Mouse (Mus musculus) E14TG2a.4 (cell line): ENCODE data around the gene Rexo1.
A peak's percentile ranks its signal among the peaks of the same experiment; 100 is the strongest.

Experiments
- H3K27me3 ChIP-seq: 2 replicates; pipeline ENCODE4 v1.6.1; 2014; ENCODE audit warnings: low read length, control low read depth; ENCODE audit not compliant: insufficient read depth
- H3K36me3 ChIP-seq: 2 replicates; pipeline ENCODE4 v1.6.1; 2014; ENCODE audit warnings: low read length, control low read depth; ENCODE audit not compliant: insufficient read depth
- H3K4me1 ChIP-seq: replicated peaks from 2 replicates; pipeline ENCODE4 v1.6.1; 2014; ENCODE audit warnings: low read depth, low read length, control low read depth
- H3K4me3 ChIP-seq: replicated peaks from 2 replicates; pipeline ENCODE4 v1.5.1; 2014; ENCODE audit warnings: mild to moderate bottlenecking, low read length
- H3K9me3 ChIP-seq: 2 replicates; pipeline ENCODE4 v1.6.1; 2014; ENCODE audit warnings: low read length, control low read depth
- CTCF ChIP-seq: conservative IDR thresholded peaks from 2 replicates; pipeline ENCODE4 v1.5.1; 2014; ENCODE audit warnings: low read length
- NANOG ChIP-seq: IDR thresholded peaks from 2 replicates; pipeline ENCODE4 v1.6.1; 2014; ENCODE audit warnings: borderline replicate concordance, low read length, mixed read lengths
- POU5F1 ChIP-seq: IDR thresholded peaks from 2 replicates; pipeline ENCODE4 v1.6.1; 2014; ENCODE audit warnings: low read length, borderline replicate concordance

Gene Rexo1

GRCm38 (mm10) chr10:80494732-80495131, 66.6 kb downstream of the Rexo1 start, which contains the start of gene Onecut3:
Onecut3 (plus strand) TSS chr10:80494835.
- Histone ChIP-seq H3K9me3 (no peaks in the 10 kb centered on the region), H3K4me3 (peak within 1 kb of the TSS; percentile 61), H3K27me3 (peaks cover 98% of the 10 kb centered on the region), H3K4me1 (peaks cover 54% of the 10 kb centered on the region), H3K36me3 (no peaks in the 10 kb centered on the region)
- TF ChIP-seq CTCF (no peak), POU5F1 (no peak), NANOG (no peak)
